Mouse (Mus musculus) kidney, adult 2 months (tissue): ENCODE results near the gene Gtf2h1.

Experiments
- CTCF ChIP-seq: fragments of 200-500 bp; conservative IDR thresholded peaks from 2 replicates; pipeline ENCODE4 v1.5.1; 2011; ENCODE audit warnings: low read depth, mild to moderate bottlenecking, control low read depth, low read length, moderate library complexity, mixed read lengths; ENCODE audit not compliant: insufficient read depth, insufficient read length
- POLR2A ChIP-seq: fragments of 200-500 bp; IDR thresholded peaks from one replicate; pipeline ENCODE4 v1.6.1; 2011; ENCODE audit warnings: low read depth, low read length, control low read depth

GRCm38 (mm10) chr7:46796779-46797178 is 876 bp downstream of the Gtf2h1 start:
- TF ChIP-seq CTCF (no peak), POLR2A (no peak)
